Mouse (Mus musculus): ENCODE measurements around the gene Gars. TPM values are rescaled to one million over a fixed set of nuclear protein-coding genes. Genes with fewer than 3 reads are reported as not detected.

Gars gene
- total RNA-seq, 4 experiments from 2014 or later: 55.9 to 58.8 (median 57.4) TPM

GRCm38 (mm10) chr6:55036731-55037130 is 1.1 kb upstream of the Gars start:
- no peak for DNase-seq (ENCODE audit: low spot score)

GRCm38 (mm10) chr6:55038671-55039445 is 1.1 kb downstream of the Gars start:
- DNase-seq (ENCODE audit: low spot score): no peak

GRCm38 (mm10) chr6:55039446-55039783 is 1.6 kb downstream of the Gars start:
- DNase-seq (ENCODE audit: low spot score): no peak

- no peak for DNase-seq (ENCODE audit: low spot score)
These were observed 2.2 kb downstream of the Gars start for GRCm38 (mm10) chr6:55040031-55040430.

- DNase-seq (ENCODE audit: low spot score): no peak
These were observed 5.4 kb downstream of the Gars start for GRCm38 (mm10) chr6:55043206-55043605.

GRCm38 (mm10) chr6:55044542-55044941 is 6.7 kb downstream of the Gars start:
- DNase-seq (ENCODE audit: low spot score): no peak

GRCm38 (mm10) chr6:55045326-55045725 is 7.5 kb downstream of the Gars start:
- no peak for DNase-seq (ENCODE audit: low spot score)

GRCm38 (mm10) chr6:55049186-55049585 is 11.4 kb downstream of the Gars start:
- no peak for DNase-seq (ENCODE audit: low spot score)

- no peak for DNase-seq (ENCODE audit: low spot score)
These were observed 16.7 kb downstream of the Gars start for GRCm38 (mm10) chr6:55054491-55054890.

- DNase-seq (ENCODE audit: low spot score): no peak
These were observed 19.6 kb downstream of the Gars start for GRCm38 (mm10) chr6:55057427-55057826.

GRCm38 (mm10) chr6:55060241-55060825 is 22.5 kb downstream of the Gars start:
- DNase-seq (ENCODE audit: low spot score): no peak

GRCm38 (mm10) chr6:55061328-55061727 is 23.5 kb downstream of the Gars start:
- DNase-seq (ENCODE audit: low spot score): no peak

GRCm38 (mm10) chr6:55062200-55062599 is 24.4 kb downstream of the Gars start:
- no peak for DNase-seq (ENCODE audit: low spot score)

- DNase-seq (ENCODE audit: low spot score): no peak
These were observed 26.1 kb downstream of the Gars start for GRCm38 (mm10) chr6:55063793-55064476.

GRCm38 (mm10) chr6:55064477-55064827 is 26.6 kb downstream of the Gars start:
- DNase-seq (ENCODE audit: low spot score): no peak

GRCm38 (mm10) chr6:55065903-55066302 is 28.1 kb downstream of the Gars start:
- no peak for DNase-seq (ENCODE audit: low spot score)

- DNase-seq (ENCODE audit: low spot score): no peak
These were observed 38.9 kb downstream of the Gars start for GRCm38 (mm10) chr6:55076561-55077255.

GRCm38 (mm10) chr6:55081379-55081778 is 43.6 kb downstream of the Gars start:
- DNase-seq (ENCODE audit: low spot score): no peak

GRCm38 (mm10) chr6:55082261-55083051 is 44.6 kb downstream of the Gars start:
- no peak for DNase-seq (ENCODE audit: low spot score)

- DNase-seq (ENCODE audit: low spot score): no peak
These were observed 49.5 kb downstream of the Gars start for GRCm38 (mm10) chr6:55087355-55087754.

GRCm38 (mm10) chr6:55090639-55091038 is 52.8 kb downstream of the Gars start:
- no peak for DNase-seq (ENCODE audit: low spot score)

GRCm38 (mm10) chr6:55091396-55091795 is 53.6 kb downstream of the Gars start:
- no peak for DNase-seq (ENCODE audit: low spot score)
